Mouse (Mus musculus) thymus, adult 2 months (tissue): ENCODE data around the gene Parn.

Experiments
- CTCF ChIP-seq: fragments of 200-500 bp; IDR thresholded peaks from 2 replicates; pipeline ENCODE4 v1.5.1; 2012; ENCODE audit warnings: mild to moderate bottlenecking, control low read depth, low read length, moderate library complexity, borderline replicate concordance; ENCODE audit not compliant: control insufficient read depth, poor library complexity, insufficient read depth; ENCODE audit errors: extremely low read depth
- POLR2A ChIP-seq: fragments of 200-500 bp; IDR thresholded peaks from 2 replicates; pipeline ENCODE4 v1.6.1; 2012; ENCODE audit warnings: mild to moderate bottlenecking, low read length, control low read depth, moderate library complexity; ENCODE audit not compliant: control insufficient read depth, poor library complexity, insufficient read depth; ENCODE audit errors: extremely low read depth

GRCm38 (mm10) chr16:13615276-13615675 lies 52.7 kb downstream of the Parn start:
- TF ChIP-seq CTCF, result no peak
- TF ChIP-seq POLR2A, result no peak
